Mouse (Mus musculus) testis, adult 2 months (tissue): Measurements from ENCODE around the gene Axdnd1.

Source experiments
- CTCF ChIP-seq: fragments of 200-500 bp; IDR thresholded peaks from 2 replicates; pipeline ENCODE4 v1.5.1; 2012; ENCODE audit warnings: low read depth, mild to moderate bottlenecking, inconsistent platforms, low read length, moderate library complexity; ENCODE audit not compliant: control insufficient read depth, insufficient read depth, insufficient replicate concordance
- POLR2A ChIP-seq: fragments of 200-500 bp; IDR thresholded peaks from 2 replicates; pipeline ENCODE4 v1.6.1; 2012; ENCODE audit warnings: low read depth, mild to moderate bottlenecking, inconsistent platforms, low read length, moderate library complexity; ENCODE audit not compliant: control insufficient read depth

GRCm38 (mm10) chr1:156408004-156408403 lies 13.0 kb downstream of the Axdnd1 start:
- no peak for TF ChIP-seq POLR2A
- no peak for TF ChIP-seq CTCF
